Mouse (Mus musculus) Muller cell, postnatal 12 days (primary cell): ENCODE measurements around the gene Astn2.

Experiments used
- DNase-seq: peaks from one replicate; pipeline ENCODE4 v3.0.0-alpha.2; 2015; ENCODE audit errors: inconsistent ontology term

The Astn2 gene

DNA sequence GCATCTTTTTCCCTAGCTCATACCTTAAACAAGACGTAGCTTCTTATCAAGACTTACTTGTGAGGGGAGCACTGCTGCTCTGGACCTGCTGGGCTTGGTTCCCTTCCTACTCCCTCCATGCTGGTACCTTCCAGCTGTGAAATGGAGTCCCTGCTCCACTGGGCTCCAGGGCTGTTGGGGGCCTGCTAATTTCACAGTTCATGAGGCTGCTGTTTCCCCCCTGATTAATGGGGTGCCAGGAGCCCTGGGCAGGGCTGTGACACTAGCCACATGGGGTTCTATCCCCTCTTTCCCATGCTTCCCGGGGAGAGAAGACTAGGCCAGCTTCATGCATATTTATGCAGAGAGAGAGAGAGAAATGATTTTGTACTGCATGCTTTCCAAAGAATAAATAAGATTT lies 234.9 kb downstream of the Astn2 start:
- DNase-seq, result no peak

- DNase-seq, result no peak
These were observed 245.7 kb downstream of the Astn2 start for GRCm38 (mm10) chr4:66158714-66159113.

- DNase-seq, result no peak
These were observed 246.8 kb downstream of the Astn2 start for GRCm38 (mm10) chr4:66157439-66158113.

DNA sequence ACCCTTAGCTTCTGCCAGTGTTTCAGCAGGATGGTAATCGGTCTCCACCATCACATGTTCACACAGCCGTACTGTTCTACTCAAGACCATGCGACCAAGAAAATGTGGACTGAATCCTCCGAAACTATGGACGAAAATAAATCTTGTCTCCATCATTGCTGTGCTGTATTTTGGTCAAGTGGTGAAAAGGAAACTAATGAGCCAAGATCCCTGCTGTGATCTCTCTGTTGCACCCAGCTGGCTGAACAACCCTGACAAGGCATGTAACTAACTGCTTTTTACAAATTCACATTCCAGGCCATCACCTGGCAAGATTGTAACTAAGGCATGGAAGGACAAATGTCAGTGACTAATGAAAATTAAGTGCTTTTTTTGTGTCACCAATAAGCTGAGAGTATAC lies 257.9 kb downstream of the Astn2 start:
- DNase-seq, result no peak

DNA sequence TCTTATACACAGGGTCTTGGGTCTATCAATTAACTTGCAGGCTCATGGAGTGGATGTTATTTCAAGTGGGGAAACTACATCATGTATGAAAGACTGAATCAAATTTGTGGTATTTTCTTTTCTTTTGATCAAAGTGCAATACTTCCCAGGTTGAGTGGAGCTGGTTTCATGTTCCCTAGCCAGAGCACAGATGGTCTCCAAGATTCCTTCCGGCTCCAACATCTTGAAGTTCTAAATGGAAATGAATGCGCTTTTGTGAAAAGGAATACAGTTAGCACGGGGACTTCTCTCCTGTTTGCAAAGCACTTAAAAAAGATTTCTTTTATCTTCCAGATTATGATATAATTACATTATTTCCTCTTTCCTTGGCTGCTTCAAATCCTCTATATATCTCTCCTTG lies 278.2 kb downstream of the Astn2 start:
- DNase-seq, result no peak

GRCm38 (mm10) chr4:66122766-66123358 lies 281.5 kb downstream of the Astn2 start:
- no peak for DNase-seq

GRCm38 (mm10) chr4:66114243-66114642 lies 290.2 kb downstream of the Astn2 start:
- DNase-seq, result no peak

- no peak for DNase-seq
These were observed 302.4 kb downstream of the Astn2 start for GRCm38 (mm10) chr4:66102037-66102436.

GRCm38 (mm10) chr4:66097629-66098028 lies 306.8 kb downstream of the Astn2 start:
- DNase-seq, result no peak

DNA sequence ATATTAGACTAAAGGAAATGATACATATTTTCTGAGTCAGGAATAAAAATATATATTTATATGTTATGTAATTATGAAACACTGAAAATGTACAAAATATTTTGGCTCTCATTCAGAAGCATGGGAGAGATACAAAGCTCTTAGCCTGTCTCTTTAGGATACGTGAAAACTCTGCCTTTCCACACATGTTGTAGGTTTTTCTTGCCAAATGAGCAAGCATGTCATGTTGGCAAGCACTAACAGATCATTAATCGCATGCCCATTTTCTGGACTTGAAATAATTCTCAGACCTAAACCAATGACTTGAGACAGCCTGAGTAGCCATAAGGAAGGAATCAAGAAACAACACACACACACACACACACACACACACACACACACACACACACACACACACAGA lies 308.3 kb downstream of the Astn2 start:
- no peak for DNase-seq

GRCm38 (mm10) chr4:66057161-66057560 lies 347.2 kb downstream of the Astn2 start:
- DNase-seq, result no peak

GRCm38 (mm10) chr4:66055690-66056089 lies 348.7 kb downstream of the Astn2 start:
- no peak for DNase-seq

GRCm38 (mm10) chr4:66043014-66043672 lies 361.3 kb downstream of the Astn2 start:
- no peak for DNase-seq

- DNase-seq, result peak; percentile 4
These were observed 370.6 kb downstream of the Astn2 start for GRCm38 (mm10) chr4:66033826-66034225.

GRCm38 (mm10) chr4:66031320-66031870 lies 373.0 kb downstream of the Astn2 start:
- DNase-seq, result no peak

GRCm38 (mm10) chr4:66029901-66030300 lies 374.5 kb downstream of the Astn2 start:
- DNase-seq, result no peak

GRCm38 (mm10) chr4:66027866-66028265 lies 376.5 kb downstream of the Astn2 start:
- no peak for DNase-seq

DNA sequence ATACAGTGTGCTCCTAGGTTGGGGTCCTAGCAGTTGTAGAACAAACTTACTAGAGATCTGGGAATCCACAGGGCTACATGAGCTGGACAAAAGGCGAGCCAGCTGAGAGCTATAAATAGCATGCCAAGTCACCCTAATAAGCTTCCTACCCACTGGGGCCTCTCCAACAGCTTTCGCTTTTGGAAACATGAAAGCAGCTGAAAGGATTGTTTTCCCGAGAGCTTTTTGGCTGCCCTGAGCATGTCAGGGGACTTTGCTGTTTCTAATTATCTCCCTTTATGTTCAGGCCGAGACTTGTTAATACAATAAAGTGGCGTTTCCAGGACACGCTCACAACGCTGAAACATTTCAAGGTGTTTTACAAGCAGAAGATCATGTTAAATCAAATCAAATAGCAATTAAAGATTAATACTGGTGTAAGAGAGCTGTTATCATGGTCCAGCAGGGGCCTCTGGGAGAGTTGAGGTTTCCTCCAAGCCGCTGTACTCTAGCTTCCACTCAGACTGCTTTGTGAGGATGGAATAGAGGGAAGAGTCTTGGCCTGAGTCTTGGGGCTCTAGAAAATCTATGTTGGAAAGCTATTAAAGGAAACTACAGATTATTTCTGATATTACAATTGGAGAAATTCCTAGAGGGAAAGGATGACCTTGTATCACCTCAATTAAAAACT lies 378.9 kb downstream of the Astn2 start:
- peak; percentile 89 for DNase-seq

GRCm38 (mm10) chr4:66002936-66003335 lies 401.5 kb downstream of the Astn2 start:
- no peak for DNase-seq

DNA sequence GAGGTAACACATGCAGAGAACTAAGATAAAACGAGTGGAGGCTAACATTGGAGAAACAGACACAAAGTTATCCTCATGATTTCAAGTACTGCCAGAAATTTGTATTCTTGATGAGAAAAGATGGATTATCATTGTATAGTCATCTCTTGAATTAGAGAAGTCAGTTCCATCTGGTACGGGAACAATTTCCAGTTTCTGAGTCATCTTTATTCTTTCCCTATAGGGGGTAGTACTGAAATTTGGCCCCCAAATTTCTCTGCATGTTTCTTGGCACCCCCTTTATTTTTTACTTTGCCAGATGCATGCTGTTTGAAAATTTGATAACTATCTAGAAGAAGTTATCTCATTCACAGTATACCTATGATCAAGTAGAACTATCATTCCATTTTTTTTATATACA lies 420.8 kb downstream of the Astn2 start:
- no peak for DNase-seq

GRCm38 (mm10) chr4:65982882-65983281 lies 421.5 kb downstream of the Astn2 start:
- peak; percentile 7 for DNase-seq

GRCm38 (mm10) chr4:65976251-65976650 lies 428.2 kb downstream of the Astn2 start:
- no peak for DNase-seq
